Mouse (Mus musculus): ENCODE measurements at regions not wholly inside any gene's neighbourhood (a gene's known extent, or its start where the extent isn't known, plus 50 kb on each side); places are given as distances from the start of the nearest gene placed in this dataset.

DNA sequence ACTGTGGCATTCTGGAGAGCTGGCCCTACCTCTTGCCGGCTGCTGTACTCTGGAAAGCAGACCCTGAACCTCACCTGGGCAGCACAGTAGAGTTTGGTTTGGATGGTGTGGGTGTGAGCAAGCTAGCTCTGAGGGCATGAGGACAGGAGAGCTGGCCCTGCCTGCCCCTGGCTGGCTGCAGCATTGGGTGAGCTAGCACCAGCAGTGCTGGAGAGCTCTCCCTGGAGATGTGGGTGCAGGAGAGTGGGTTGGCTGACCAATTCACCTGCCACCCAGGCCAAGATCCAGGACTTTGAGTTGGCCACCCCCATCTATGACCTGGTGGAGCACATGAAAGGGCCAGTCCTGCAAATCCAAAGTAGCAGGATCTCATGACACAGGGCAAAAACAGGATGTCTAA is 124.3 kb upstream of the Tcf21 start:
- no peaks in the 10 kb centered on the region for H3K27me3 ChIP-seq (ENCODE audit: control insufficient read depth, insufficient read depth, low read length)
- no peak overlapping the region for H3K4me2 ChIP-seq (ENCODE audit: low read depth, severe bottlenecking)
- no peak overlapping the region for H3K9ac ChIP-seq (ENCODE audit: low read length)
- DNase-seq (ENCODE audit: low spot score) = no peak
- no peaks in the 10 kb centered on the region for H3K4me1 ChIP-seq (ENCODE audit: control insufficient read depth, insufficient read depth, low read length)
- ATAC-seq (ENCODE audit: insufficient number of reproducible peaks, low FRiP score, low TSS enrichment, low read depth) = no peak
- no peak overlapping the region for H3K27ac ChIP-seq (replicated peaks; ENCODE audit: low read depth, low read length)
- no peaks in the 10 kb centered on the region for H3K9me3 ChIP-seq (ENCODE audit: control insufficient read depth, low read length)
- WGBS = 95% methylated on average over 1 of the region's 1 CpGs
- H3K36me3 ChIP-seq (ENCODE audit: control insufficient read depth, insufficient read depth, low read length) = no peaks in the 10 kb centered on the region
- no peak overlapping the region for H3K4me3 ChIP-seq (ENCODE audit: low read depth, low read length)

DNA sequence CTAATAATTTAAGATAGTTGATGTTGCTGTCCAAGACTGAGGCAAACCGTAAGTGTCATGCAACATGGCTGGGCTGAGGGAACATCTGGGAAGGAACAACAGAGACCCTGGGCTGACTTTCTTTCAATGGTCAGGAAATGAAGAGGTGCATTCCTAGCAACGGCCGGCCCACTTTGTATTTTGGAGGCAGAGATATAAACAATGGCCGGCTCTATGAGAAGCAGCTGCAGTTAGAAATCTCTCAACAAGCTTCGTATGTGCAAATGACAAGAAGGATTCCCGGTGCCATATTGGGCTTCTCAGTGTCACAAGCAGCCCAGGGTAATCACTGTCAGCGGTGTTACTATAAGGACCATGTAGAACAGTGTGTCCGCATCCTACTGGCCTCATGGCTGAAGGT is 108.0 kb upstream of the Tcf21 start:
- 90% methylated on average over 8 of the region's 8 CpGs for WGBS
- no peaks in the 10 kb centered on the region for H3K4me1 ChIP-seq (ENCODE audit: control insufficient read depth, insufficient read depth, low read length)
- H3K9ac ChIP-seq (ENCODE audit: low read length) = no peak overlapping the region
- no peak overlapping the region for H3K4me2 ChIP-seq (ENCODE audit: low read depth, severe bottlenecking)
- no peak overlapping the region for H3K27ac ChIP-seq (replicated peaks; ENCODE audit: low read depth, low read length)
- no peak overlapping the region for H3K4me3 ChIP-seq (ENCODE audit: low read depth, low read length)
- no peaks in the 10 kb centered on the region for H3K36me3 ChIP-seq (ENCODE audit: control insufficient read depth, insufficient read depth, low read length)
- no peak for DNase-seq (ENCODE audit: low spot score)
- ATAC-seq (ENCODE audit: insufficient number of reproducible peaks, low FRiP score, low TSS enrichment, low read depth) = no peak
- no peaks in the 10 kb centered on the region for H3K9me3 ChIP-seq (ENCODE audit: control insufficient read depth, low read length)
- no peaks in the 10 kb centered on the region for H3K27me3 ChIP-seq (ENCODE audit: control insufficient read depth, insufficient read depth, low read length)

DNA sequence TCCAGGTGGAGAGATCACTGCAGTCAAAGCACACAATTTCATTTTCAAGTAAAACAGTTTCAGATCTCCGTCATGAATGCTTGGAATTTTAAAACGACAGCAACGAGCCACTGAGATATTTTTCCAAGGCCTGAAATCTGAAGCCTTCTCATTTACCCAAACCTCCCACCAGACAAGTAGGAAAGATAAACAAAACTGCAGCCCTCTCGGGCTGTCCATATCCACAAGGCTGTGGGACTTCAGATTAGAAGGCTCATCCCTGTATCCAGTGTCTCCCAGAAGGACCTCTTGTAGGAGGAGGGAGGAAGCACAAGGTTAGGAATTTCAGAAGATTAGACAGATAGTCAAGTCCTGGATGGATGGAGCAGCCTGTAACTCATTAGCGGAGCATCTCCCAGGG is 106.1 kb upstream of the Tcf21 start:
- Histone ChIP-seq H3K9me3 (ENCODE audit: control insufficient read depth, low read length) (no peaks in the 10 kb centered on the region), H3K36me3 (ENCODE audit: control insufficient read depth, insufficient read depth, low read length) (no peaks in the 10 kb centered on the region), H3K9ac (ENCODE audit: low read length) (no peak overlapping the region), H3K27me3 (ENCODE audit: control insufficient read depth, insufficient read depth, low read length) (no peaks in the 10 kb centered on the region), H3K4me2 (ENCODE audit: low read depth, severe bottlenecking) (no peak overlapping the region), H3K27ac (replicated peaks; ENCODE audit: low read depth, low read length) (no peak overlapping the region), H3K4me3 (ENCODE audit: low read depth, low read length) (no peak overlapping the region), H3K4me1 (ENCODE audit: control insufficient read depth, insufficient read depth, low read length) (no peaks in the 10 kb centered on the region)
- DNase-seq (ENCODE audit: low spot score) (no peak), ATAC-seq (ENCODE audit: insufficient number of reproducible peaks, low FRiP score, low TSS enrichment, low read depth) (no peak)
- WGBS = 29% methylated on average over 5 of the region's 5 CpGs

DNA sequence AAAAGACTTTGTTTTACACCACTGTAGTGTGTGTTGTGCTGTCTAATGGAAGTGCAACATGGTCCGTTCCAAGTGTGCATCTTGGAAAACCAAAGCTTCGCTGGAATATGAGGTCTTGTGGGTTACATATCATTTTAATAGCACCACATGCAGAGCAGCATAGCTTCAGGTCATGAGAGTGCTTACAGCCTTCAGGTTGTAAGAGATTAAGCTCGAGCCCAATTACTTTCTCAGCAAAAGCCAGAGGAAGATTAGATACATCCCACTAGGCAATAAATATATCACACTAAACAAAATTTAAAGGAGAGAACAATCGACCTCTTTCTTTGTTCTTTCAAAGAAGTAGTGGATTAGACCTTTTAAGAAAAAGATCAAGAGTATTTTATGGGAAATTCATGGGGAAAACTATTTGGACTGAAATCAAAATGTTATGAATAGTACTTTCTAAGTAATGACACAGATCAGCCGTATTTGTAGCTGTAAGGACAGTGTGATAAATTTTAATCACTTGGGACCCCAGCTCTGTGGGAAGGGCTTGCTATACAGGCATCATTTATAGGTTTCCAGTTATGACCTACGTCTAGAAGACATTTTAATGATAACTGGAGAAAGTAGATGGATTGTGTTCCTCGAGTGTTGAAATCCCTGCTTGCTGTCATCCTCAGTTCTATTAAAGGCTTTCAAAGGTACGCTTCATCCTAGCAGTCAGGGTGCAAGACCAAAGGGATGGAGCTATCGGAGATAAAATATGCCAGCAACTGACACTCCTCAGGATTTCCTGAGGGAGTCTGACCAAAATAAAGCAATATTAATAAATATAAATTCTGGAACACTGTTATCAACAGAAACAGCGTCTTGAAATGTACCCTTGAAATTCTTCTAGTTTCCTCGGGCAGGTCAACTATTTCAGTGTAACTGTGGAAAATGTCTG is 101.3 kb upstream of the Tcf21 start:
- ATAC-seq (ENCODE audit: insufficient number of reproducible peaks, low FRiP score, low TSS enrichment, low read depth) (no peak), DNase-seq (ENCODE audit: low spot score) (no peak)
- Histone ChIP-seq H3K4me3 (ENCODE audit: low read depth, low read length) (no peak overlapping the region), H3K4me2 (ENCODE audit: low read depth, severe bottlenecking) (no peak overlapping the region), H3K9ac (ENCODE audit: low read length) (no peak overlapping the region), H3K9me3 (ENCODE audit: control insufficient read depth, low read length) (no peaks in the 10 kb centered on the region), H3K27ac (replicated peaks; ENCODE audit: low read depth, low read length) (no peak overlapping the region), H3K27me3 (ENCODE audit: control insufficient read depth, insufficient read depth, low read length) (no peaks in the 10 kb centered on the region), H3K36me3 (ENCODE audit: control insufficient read depth, insufficient read depth, low read length) (no peaks in the 10 kb centered on the region), H3K4me1 (ENCODE audit: control insufficient read depth, insufficient read depth, low read length) (no peaks in the 10 kb centered on the region)
- WGBS = 34% methylated on average over 11 of the region's 11 CpGs

DNA sequence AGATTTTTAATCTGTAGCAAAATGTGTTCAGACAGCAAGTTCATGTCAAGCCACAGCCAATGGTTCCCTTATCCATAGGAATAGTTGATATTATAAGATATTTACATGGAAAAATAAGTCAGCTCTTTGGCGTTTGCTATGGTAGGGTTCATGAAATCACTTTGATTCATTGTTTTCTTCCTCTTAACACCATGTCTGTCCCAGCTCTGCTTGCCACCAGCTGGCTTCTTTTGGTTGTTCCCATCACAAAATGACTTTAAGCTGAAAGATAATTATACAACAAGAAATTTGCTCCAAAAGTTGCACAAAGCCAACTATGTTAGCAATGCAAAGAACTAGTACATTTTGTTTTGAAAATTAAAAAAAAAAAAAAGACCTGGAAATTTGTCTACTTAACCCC is 99.9 kb upstream of the Tcf21 start:
- no peak overlapping the region for H3K4me3 ChIP-seq (ENCODE audit: low read depth, low read length)
- no peaks in the 10 kb centered on the region for H3K9me3 ChIP-seq (ENCODE audit: control insufficient read depth, low read length)
- no peaks in the 10 kb centered on the region for H3K4me1 ChIP-seq (ENCODE audit: control insufficient read depth, insufficient read depth, low read length)
- ATAC-seq (ENCODE audit: insufficient number of reproducible peaks, low FRiP score, low TSS enrichment, low read depth) = no peak
- WGBS = 69% methylated on average over 1 of the region's 1 CpGs
- H3K27me3 ChIP-seq (ENCODE audit: control insufficient read depth, insufficient read depth, low read length) = no peaks in the 10 kb centered on the region
- H3K9ac ChIP-seq (ENCODE audit: low read length) = no peak overlapping the region
- H3K4me2 ChIP-seq (ENCODE audit: low read depth, severe bottlenecking) = no peak overlapping the region
- no peak overlapping the region for H3K27ac ChIP-seq (replicated peaks; ENCODE audit: low read depth, low read length)
- no peaks in the 10 kb centered on the region for H3K36me3 ChIP-seq (ENCODE audit: control insufficient read depth, insufficient read depth, low read length)
- no peak for DNase-seq (ENCODE audit: low spot score)

DNA sequence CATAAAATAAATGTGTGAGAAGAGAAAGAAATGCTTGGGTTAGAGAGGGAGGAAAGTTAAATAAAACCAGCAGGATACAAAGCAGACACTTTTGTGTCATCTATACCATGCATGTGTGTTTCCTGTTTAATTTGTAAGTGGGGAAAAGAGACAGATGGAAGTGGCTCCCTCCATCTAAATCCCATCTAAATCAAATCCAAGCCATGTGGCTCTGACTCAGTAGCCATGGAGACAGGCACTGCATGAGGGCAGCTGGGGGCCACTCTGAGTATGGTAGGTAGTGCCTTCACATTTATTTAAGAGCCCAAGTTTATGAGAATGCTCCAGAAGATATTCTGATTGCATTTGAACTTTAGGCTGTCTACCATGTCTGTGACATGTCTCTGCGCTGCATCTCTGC is 97.8 kb upstream of the Tcf21 start:
- WGBS = 87% methylated on average over 1 of the region's 1 CpGs
- H3K4me1 ChIP-seq (ENCODE audit: control insufficient read depth, insufficient read depth, low read length) = no peaks in the 10 kb centered on the region
- H3K27me3 ChIP-seq (ENCODE audit: control insufficient read depth, insufficient read depth, low read length) = no peaks in the 10 kb centered on the region
- H3K4me2 ChIP-seq (ENCODE audit: low read depth, severe bottlenecking) = no peak overlapping the region
- no peak for DNase-seq (ENCODE audit: low spot score)
- no peak overlapping the region for H3K4me3 ChIP-seq (ENCODE audit: low read depth, low read length)
- no peaks in the 10 kb centered on the region for H3K36me3 ChIP-seq (ENCODE audit: control insufficient read depth, insufficient read depth, low read length)
- no peaks in the 10 kb centered on the region for H3K9me3 ChIP-seq (ENCODE audit: control insufficient read depth, low read length)
- H3K9ac ChIP-seq (ENCODE audit: low read length) = no peak overlapping the region
- H3K27ac ChIP-seq (replicated peaks; ENCODE audit: low read depth, low read length) = no peak overlapping the region
- no peak for ATAC-seq (ENCODE audit: insufficient number of reproducible peaks, low FRiP score, low TSS enrichment, low read depth)

DNA sequence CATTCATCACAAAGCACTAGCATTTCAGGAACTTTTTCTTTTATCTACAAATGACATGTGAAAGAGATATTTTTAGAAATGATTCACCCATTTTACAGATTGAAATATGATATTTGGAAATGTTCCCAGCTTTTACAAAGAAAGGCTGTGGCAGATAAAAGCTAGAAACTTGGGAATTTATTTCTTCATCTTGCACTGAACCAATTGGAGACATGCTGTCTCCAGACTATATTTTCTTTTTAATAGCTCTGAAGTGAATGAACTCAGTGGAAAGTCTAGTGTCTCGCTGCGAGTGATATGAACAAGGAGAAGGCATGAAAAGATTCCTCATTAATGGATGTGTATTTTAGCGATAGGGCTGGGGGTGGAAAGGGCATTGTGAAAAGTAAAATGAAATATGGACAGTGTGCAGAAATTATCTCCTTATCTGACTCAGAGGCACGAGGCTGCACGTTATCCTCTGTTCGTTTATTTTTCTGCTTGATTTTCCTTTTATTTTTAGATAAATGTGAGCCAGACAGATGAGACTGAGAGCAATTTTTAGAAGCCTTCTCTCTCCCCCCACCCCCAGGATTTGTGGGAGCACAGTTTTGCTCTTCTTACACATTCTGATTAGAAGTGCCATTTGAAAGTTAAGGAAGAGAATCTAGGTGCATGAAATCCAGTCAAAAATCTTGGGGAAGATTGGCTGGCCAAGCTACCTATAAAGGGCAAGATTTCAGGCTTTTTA is 96.0 kb upstream of the Tcf21 start:
- Histone ChIP-seq H3K36me3 (ENCODE audit: control insufficient read depth, insufficient read depth, low read length) (no peaks in the 10 kb centered on the region), H3K27ac (replicated peaks; ENCODE audit: low read depth, low read length) (no peak overlapping the region), H3K4me1 (ENCODE audit: control insufficient read depth, insufficient read depth, low read length) (no peaks in the 10 kb centered on the region), H3K9ac (ENCODE audit: low read length) (no peak overlapping the region), H3K4me2 (ENCODE audit: low read depth, severe bottlenecking) (no peak overlapping the region), H3K4me3 (ENCODE audit: low read depth, low read length) (no peak overlapping the region), H3K9me3 (ENCODE audit: control insufficient read depth, low read length) (no peaks in the 10 kb centered on the region), H3K27me3 (ENCODE audit: control insufficient read depth, insufficient read depth, low read length) (no peaks in the 10 kb centered on the region)
- ATAC-seq (ENCODE audit: insufficient number of reproducible peaks, low FRiP score, low TSS enrichment, low read depth) = no peak
- no peak for DNase-seq (ENCODE audit: low spot score)
- WGBS = 80% methylated on average over 6 of the region's 6 CpGs

DNA sequence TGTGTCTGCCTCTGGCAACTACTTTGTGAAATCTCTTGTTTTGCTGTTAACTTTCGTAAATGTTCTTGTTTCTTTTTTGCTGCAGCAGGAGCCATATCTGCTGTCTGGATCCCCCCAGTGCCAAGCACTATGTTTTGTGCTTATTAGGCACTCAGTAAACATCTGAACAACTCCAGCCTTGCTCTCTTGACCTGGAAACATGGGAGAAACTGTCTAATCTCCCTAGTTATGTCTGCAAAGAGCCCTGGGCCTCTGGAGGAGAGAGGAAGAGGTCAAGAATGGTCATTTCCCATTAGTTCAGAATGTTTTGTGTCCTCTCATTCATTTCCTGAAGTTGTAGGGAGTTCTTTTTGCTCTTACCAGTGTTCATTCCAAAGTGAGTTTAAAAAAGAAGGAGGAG is 93.1 kb upstream of the Tcf21 start:
- no peak for DNase-seq (ENCODE audit: low spot score)
- WGBS = 89% methylated on average over 1 of the region's 1 CpGs

More for the DNA sequence above, 93.1 kb upstream of the Tcf21 start:
- Histone ChIP-seq H3K9me3 (ENCODE audit: control insufficient read depth, low read length) (no peaks in the 10 kb centered on the region), H3K4me2 (ENCODE audit: low read depth, severe bottlenecking) (no peak overlapping the region), H3K27ac (replicated peaks; ENCODE audit: low read depth, low read length) (no peak overlapping the region), H3K4me3 (ENCODE audit: low read depth, low read length) (no peak overlapping the region), H3K36me3 (ENCODE audit: control insufficient read depth, insufficient read depth, low read length) (no peaks in the 10 kb centered on the region), H3K9ac (ENCODE audit: low read length) (no peak overlapping the region), H3K27me3 (ENCODE audit: control insufficient read depth, insufficient read depth, low read length) (no peaks in the 10 kb centered on the region), H3K4me1 (ENCODE audit: control insufficient read depth, insufficient read depth, low read length) (no peaks in the 10 kb centered on the region)
- no peak for ATAC-seq (ENCODE audit: insufficient number of reproducible peaks, low FRiP score, low TSS enrichment, low read depth)

All from limb, embryonic 11.5 days (tissue).